Mouse (Mus musculus): ENCODE data around the gene Anapc7. TPM values are rescaled to one million over a fixed set of nuclear protein-coding genes. Genes with fewer than 3 reads are reported as not detected.

The Anapc7 gene
- polyA plus RNA-seq, 1 experiment from 2014 or later, result 56.1 TPM

DNA sequence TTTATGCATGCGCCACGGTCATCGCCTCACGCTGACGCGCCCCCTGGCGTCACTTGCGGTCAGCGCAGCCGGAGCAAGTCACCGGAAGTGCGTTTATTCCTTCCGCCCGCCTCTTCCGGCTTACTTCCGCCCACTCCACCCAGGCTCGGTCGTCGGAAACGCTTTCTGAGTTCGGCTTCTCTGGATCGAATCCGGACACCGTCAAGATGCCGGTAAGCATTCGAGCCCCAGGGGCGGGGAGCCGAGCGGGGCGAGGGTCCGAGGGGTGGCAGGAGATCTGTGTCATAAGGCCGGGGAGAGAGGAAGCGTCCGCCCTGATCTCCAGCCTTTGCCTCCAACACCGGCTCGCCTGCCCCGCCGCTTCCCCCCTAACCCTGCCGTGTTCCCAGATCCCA, 29.7 kb upstream of the Anapc7 start, which contains the start of gene Arpc3:
TSS of gene Arpc3 (plus strand) at position 93 of the 395 bp plus-strand sequence.
- no peak for DNase-seq (ENCODE audit: low read depth, low spot score)
- ChIA-PET POLR2A (interaction anchor here (0.6 to 0.8 kb wide), 6 partner anchors 20 to 945 kb away, joined by 3 to 4 read pairs (median 3); partner anchors contain the start of genes Atp2a2, Fam216a and Gpn3), CTCF (interaction anchor here (0.6 to 2.2 kb wide), 9 partner anchors 10 to 260 kb away, joined by 3 to 15 read pairs (median 3); no protein-coding TSS in a partner anchor)
- peak; percentile 65 for ATAC-seq
- in situ Hi-C loops (cut with MboI; ENCODE audit: low pct_unique_long_range_greater_than_20kb), result no loop called here
- TF ChIP-seq CTCF (IDR thresholded peaks at IDR 0.05), result peak; percentile 99
- H3K27me3 ChIP-seq, result no peaks in the 10 kb centered on the region

- in situ Hi-C loops (cut with MboI; ENCODE audit: low pct_unique_long_range_greater_than_20kb), result no loop called here
- DNase-seq (ENCODE audit: low read depth, low spot score), result no peak
- POLR2A ChIA-PET, result interaction anchor here (0.5 to 0.8 kb wide), 8 partner anchors 20 to 946 kb away, joined by 3 to 6 read pairs (median 3); partner anchors contain the start of genes Atp2a2, Fam216a and Gpn3
- ATAC-seq, result peak; percentile 28
- CTCF ChIA-PET, result interaction anchor here (0.9 to 2.2 kb wide), 6 partner anchors 13 to 743 kb away, joined by 3 to 15 read pairs (median 3); no protein-coding TSS in a partner anchor
- TF ChIP-seq CTCF (IDR thresholded peaks at IDR 0.05), result no peak
- H3K27me3 ChIP-seq, result no peaks in the 10 kb centered on the region
Observed at GRCm38 (mm10) chr5:122392227-122393004, 29.1 kb upstream of the Anapc7 start.

DNA sequence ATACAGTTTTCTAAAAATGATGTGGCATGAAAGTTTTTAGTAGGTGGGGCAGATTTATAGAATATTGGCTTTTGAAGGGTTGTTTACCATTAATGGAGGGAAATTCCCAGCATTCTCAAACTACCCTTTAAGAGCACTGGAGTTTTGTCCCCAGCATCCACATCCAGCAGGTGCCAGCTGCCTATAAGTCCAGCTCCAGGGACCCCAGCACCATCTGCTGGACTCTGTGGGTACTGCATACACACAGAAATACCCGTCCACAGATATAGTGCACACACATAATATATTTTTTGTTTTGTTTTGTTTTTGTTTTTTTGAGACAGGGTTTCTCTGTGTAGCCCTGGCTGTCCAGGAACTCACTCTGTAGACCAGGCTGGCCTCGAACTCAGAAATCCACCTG, 27.6 kb upstream of the Anapc7 start:
- peak; percentile 96 for TF ChIP-seq CTCF (IDR thresholded peaks at IDR 0.05)
- in situ Hi-C loops (cut with MboI; ENCODE audit: low pct_unique_long_range_greater_than_20kb), result no loop called here
- POLR2A ChIA-PET, result no interaction called here
- no peaks in the 10 kb centered on the region for H3K27me3 ChIP-seq
- no peak for DNase-seq (ENCODE audit: low read depth, low spot score)
- ATAC-seq, result no peak
- CTCF ChIA-PET, result interaction anchor here (1.0 to 1.4 kb wide), 3 partner anchors 10 to 121 kb away, joined by 3 read pairs; no protein-coding TSS in a partner anchor

DNA sequence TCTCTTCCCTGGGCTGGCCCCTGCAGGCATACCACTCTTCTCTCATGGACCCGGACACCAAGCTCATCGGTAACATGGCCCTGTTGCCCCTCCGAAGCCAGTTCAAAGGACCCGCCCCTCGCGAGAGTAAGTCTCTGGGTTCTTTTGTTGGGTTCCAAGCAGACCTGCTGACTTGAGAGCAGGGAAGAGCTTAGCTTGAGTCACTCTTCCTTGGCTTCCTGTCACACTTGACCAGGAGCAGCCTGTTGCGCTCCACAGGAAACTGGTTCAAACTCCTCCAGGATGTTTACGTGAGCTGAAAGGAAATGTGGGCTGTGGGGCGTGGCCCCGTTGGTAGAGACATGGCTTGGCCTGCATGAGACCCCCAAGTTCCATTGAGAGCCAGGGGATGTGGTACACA, 24.7 kb upstream of the Anapc7 start:
- TF ChIP-seq CTCF (IDR thresholded peaks at IDR 0.05), result no peak
- no peak for ATAC-seq
- no peak for DNase-seq (ENCODE audit: low read depth, low spot score)
- H3K27me3 ChIP-seq, result no peaks in the 10 kb centered on the region
- in situ Hi-C loops (cut with MboI; ENCODE audit: low pct_unique_long_range_greater_than_20kb), result no loop called here
- ChIA-PET CTCF (interaction anchor here (1.6 kb wide), 1 partner anchor 16 kb away, joined by 4 read pairs; no protein-coding TSS in a partner anchor), POLR2A (interaction anchor here (0.6 kb wide), 1 partner anchor 97 kb away, joined by 3 read pairs; no protein-coding TSS in a partner anchor)

GRCm38 (mm10) chr5:122397495-122397894, 24.0 kb upstream of the Anapc7 start:
- CTCF ChIA-PET, result interaction anchor here (1.6 kb wide), 1 partner anchor 15 kb away, joined by 4 read pairs; no protein-coding TSS in a partner anchor
- POLR2A ChIA-PET, result no interaction called here
- in situ Hi-C loops (cut with MboI; ENCODE audit: low pct_unique_long_range_greater_than_20kb), result no loop called here
- ATAC-seq (no peak), DNase-seq (ENCODE audit: low read depth, low spot score) (no peak)
- TF ChIP-seq CTCF (IDR thresholded peaks at IDR 0.05), result no peak
- no peaks in the 10 kb centered on the region for H3K27me3 ChIP-seq

DNA sequence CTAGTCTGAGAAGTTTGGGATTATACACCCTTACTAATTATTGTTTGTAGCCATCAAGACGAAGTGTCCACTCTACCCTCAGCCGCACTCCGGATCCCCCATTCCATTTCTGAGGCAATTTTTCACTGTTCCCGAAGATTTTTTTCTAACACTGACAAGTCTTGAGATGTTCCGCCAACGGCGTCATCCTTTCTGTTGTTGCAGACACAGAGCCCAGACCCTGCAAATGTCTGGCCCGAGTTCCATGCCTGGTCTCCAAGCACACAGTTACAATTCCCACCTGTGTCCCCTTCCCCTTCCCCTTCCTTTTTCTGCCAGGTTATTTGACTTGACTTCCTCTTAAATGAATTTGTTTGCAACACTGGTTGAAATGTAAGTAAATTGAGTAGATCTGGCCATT, 21.6 kb upstream of the Anapc7 start:
- no peaks in the 10 kb centered on the region for H3K27me3 ChIP-seq
- POLR2A ChIA-PET, result no interaction called here

DNA sequence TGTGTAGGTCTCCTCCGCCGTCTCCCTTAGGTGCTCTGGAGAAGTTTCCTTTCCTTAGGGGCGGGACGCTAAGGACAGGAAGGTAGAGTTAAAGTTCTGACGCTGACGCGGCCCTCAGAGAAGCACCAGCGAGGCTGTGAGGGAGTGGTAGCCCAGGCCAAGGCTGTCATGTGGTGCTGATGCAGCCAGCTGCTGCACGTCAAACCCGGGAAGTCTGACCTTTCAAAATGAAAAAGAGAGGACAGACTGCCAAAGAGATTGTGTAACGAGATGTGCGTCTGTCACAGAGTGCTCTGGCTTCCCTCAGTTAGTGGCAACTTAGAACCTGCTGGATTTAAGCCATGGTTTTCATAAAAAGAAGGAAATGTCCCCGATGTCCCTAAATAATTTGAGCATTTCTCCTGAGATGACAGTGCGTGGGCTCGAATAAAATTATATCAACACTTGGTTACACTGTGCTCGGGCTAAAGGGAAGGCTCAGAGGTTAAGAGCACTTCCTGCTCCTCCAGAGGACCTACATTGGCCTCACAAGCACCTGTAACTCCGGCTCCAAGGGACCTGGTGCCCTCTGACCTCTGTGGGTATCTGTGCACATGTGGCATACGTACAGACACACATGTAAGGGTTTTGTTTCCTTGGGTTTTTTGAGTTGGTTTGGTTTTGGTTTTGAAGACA, 20.7 kb upstream of the Anapc7 start:
- no peak for TF ChIP-seq CTCF (IDR thresholded peaks at IDR 0.05)
- ChIA-PET CTCF (interaction anchor here (0.6 kb wide), 1 partner anchor 31 kb away, joined by 3 read pairs; no protein-coding TSS in a partner anchor), POLR2A (no interaction called here)
- no peaks in the 10 kb centered on the region for H3K27me3 ChIP-seq
- no peak for DNase-seq (ENCODE audit: low read depth, low spot score)
- in situ Hi-C loops (cut with MboI; ENCODE audit: low pct_unique_long_range_greater_than_20kb), result loop anchor here (5.0 kb wide), 2 partner anchors 227 to 327 kb away; no protein-coding TSS in a partner anchor
- ATAC-seq, result no peak

More for the DNA sequence above, 21.6 kb upstream of the Anapc7 start:
- no peak for ATAC-seq
- no peak for TF ChIP-seq CTCF (IDR thresholded peaks at IDR 0.05)
- in situ Hi-C loops (cut with MboI; ENCODE audit: low pct_unique_long_range_greater_than_20kb), result loop anchor here (5.0 kb wide), 2 partner anchors 227 to 327 kb away; no protein-coding TSS in a partner anchor
- CTCF ChIA-PET, result no interaction called here
- DNase-seq (ENCODE audit: low read depth, low spot score), result no peak

DNA sequence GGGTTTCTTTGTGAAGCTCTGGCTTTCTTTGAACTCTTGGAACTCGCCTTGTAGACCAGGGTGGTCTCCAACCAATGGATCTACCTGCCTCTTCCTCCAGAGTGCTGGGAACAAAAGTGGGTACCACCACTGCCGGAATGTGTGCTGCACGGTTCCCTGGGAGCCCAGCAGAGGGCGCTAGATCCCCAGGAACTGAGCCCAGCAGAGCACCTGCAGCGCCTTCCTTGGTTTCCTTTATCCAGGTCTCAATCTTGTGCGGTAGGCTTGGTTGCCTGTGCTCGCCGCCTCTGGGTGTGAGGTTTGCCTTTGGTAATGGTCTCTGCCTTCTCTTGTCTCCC, 20.2 kb upstream of the Anapc7 start:
- ChIA-PET POLR2A (no interaction called here), CTCF (interaction anchor here (0.6 kb wide), 1 partner anchor 32 kb away, joined by 3 read pairs; no protein-coding TSS in a partner anchor)
- no peak for DNase-seq (ENCODE audit: low read depth, low spot score)
- in situ Hi-C loops (cut with MboI; ENCODE audit: low pct_unique_long_range_greater_than_20kb), result loop anchor here (5.0 kb wide), 2 partner anchors 226 to 326 kb away; no protein-coding TSS in a partner anchor
- ATAC-seq, result no peak
- TF ChIP-seq CTCF (IDR thresholded peaks at IDR 0.05), result peak; percentile 93
- no peaks in the 10 kb centered on the region for H3K27me3 ChIP-seq

GRCm38 (mm10) chr5:122402160-122402559, 19.3 kb upstream of the Anapc7 start:
- ChIA-PET POLR2A (no interaction called here), CTCF (no interaction called here)
- TF ChIP-seq CTCF (IDR thresholded peaks at IDR 0.05), result no peak
- H3K27me3 ChIP-seq, result no peaks in the 10 kb centered on the region
- in situ Hi-C loops (cut with MboI; ENCODE audit: low pct_unique_long_range_greater_than_20kb), result loop anchor here (5.0 kb wide), 2 partner anchors 225 to 325 kb away; no protein-coding TSS in a partner anchor
- no peak for ATAC-seq
- DNase-seq (ENCODE audit: low read depth, low spot score), result no peak

DNA sequence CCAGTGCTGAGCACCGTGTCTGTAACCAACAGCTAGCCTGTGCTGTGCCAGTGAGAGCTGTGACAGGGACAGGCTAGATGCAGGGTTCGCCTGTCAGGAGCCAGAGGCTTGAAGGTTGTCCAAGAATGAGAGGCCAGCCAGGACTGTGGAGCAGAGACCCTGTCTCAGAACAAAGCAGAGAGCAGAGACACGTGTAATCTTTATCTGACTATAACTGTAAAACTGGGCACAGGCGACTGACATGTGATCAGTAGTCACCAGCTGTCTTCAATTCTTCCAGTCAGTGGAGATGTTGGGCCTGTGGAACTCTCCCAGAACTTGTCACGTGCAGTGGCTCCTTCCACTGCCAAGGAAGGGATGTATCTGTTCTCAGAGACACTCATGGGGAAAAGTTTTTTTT, 18.7 kb upstream of the Anapc7 start:
- DNase-seq (ENCODE audit: low read depth, low spot score), result no peak
- CTCF ChIA-PET, result no interaction called here

More for the DNA sequence above, 18.7 kb upstream of the Anapc7 start:
- no peak for TF ChIP-seq CTCF (IDR thresholded peaks at IDR 0.05)
- H3K27me3 ChIP-seq, result no peaks in the 10 kb centered on the region
- in situ Hi-C loops (cut with MboI; ENCODE audit: low pct_unique_long_range_greater_than_20kb), result loop anchor here (5.0 kb wide), 2 partner anchors 225 to 325 kb away; no protein-coding TSS in a partner anchor
- ATAC-seq, result no peak
- POLR2A ChIA-PET, result interaction anchor here (0.7 kb wide), 1 partner anchor 305 kb away, joined by 3 read pairs; no protein-coding TSS in a partner anchor

All from Patski (cell line).